Mouse (Mus musculus) kidney, postnatal 14 days (tissue): ENCODE results near the gene Clspn.

Source experiments
- DNase-seq: peaks from one replicate; pipeline ENCODE4 v3.0.0; 2022; ENCODE audit warnings: mixed read lengths

Clspn gene

DNA sequence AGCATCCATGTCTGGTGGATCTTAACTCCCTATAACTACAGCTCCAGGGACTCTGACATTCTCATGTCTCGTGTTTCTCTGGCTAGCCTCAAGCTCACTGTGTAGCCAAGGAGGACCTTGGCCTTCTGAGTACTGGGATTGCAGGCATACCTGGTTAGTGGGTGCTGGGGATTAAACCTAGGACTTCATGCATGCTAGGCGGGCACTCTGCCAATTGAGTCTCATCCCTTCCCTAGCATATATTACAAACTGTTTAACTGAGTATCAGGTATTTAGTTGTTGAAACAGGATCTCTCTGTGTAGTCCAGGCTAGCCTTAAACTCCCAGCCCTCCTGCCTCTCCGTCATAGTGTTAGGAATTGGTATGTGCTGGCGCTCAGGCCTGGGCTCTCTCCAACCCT is 10.5 kb downstream of the Clspn start:
- DNase-seq = peak; percentile 30

DNA sequence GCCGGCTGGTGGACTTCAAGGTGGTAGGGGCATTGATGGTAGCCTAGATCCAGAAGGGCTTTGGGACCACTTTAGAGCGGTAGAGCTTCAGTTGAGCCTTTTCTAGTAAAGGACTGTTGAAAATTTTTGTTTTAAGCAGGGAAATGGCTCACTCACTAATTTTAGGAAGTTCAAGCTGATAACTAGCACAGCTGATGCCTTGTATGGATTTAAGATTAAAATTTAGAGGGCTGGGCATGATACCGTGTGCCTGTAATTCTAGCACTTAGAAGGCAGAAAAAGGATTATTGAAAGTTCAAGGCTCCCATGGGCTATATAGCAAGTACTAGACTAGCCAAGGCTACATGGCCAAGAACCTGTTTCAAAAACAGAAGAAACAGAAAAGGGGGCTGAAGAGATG is 13.0 kb downstream of the Clspn start:
- no peak for DNase-seq

DNA sequence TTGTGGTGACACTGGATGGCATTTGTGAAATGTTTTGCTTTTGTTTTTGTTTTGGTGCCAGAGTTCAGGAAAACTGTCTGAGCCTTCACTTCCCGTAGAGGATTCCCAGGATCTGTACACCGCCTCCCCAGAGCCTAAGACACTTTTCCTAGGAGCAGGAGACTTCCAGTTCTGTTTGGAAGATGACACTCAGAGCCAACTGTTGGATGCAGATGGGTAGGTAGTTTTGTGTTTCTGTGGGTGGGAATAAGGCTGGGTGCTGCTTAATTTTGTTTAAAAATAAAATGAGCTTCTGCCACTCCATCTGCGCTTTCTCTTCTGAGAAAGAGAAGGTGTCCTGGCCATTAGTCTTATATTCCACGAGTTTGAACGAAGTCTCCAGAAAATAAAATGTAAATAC is 19.5 kb downstream of the Clspn start:
- no peak for DNase-seq

DNA sequence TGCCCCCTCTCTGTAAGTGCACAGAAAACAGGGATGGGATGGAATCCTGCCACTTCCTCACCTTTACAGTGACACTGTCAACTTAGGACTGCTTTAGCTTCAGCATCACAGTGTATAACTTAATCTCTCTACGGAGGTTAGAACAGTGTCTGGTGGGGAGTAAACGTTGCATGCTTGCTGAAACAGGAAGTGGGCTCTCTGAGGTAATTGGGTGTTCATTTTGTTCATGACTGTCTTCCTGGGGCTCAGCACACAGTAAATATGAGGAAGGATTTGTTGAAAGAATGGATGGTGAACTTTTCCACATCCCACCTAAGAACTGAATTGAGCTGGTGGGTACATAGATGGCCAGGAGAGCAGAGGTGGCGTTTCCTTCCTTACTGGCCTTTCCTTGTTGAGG is 21.2 kb downstream of the Clspn start:
- no peak for DNase-seq

DNA sequence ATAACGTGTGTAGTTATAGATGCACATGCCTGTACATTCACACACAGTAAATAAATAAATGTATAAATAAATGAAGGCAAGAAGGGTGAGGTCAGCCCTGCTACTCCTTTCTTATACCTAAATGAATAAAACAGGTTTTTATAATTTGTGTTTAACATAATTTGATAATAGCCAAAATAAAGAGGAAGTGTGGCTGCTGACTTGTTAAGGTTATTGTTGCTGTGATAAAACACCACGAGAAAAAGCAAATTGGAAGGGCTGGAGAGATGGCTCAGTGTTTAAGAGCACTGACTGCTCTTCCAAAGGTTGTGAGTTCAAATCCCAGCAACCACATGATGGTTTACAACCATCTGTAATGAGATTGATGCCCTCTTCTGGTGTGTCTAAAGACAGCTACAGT is 22.3 kb downstream of the Clspn start:
- no peak for DNase-seq

DNA sequence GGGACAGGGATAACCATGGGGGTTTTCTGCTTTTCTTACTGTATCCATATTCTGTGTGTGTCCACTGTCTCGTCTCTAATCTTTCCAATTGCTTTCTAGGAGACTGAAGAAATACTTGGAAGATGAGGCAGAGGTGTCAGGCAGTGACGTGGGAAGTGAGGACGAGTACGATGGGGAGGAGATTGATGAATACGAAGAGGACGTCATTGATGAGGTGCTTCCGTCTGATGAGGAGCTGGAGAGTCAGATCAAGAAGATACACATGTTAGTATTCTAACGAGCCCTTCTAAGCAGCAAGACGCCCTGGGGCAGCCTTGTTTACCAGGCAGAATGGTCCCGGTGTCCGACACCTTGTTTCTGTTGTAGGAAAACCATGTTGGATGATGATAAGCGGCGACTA is 29.0 kb downstream of the Clspn start:
- DNase-seq = no peak

DNA sequence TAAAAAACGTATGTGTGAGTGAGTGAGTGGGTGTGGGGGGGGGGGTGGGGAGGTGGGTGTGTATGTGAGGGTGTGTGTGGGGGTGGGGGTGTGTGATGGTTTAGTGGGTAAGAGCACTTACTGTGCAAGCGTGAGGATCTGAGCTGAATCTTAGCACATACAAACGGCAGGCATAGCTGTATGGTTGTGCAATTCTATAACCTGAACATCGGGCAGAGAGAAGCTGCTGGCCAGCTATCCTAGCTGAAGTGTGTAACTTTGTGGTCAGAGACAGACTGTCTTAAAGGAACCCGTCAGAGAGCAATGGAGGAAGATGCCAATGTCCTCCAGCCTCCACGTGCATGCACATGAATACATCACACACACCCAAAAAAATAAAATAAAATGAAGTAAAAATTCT is 35.3 kb downstream of the Clspn start:
- DNase-seq = no peak

DNA sequence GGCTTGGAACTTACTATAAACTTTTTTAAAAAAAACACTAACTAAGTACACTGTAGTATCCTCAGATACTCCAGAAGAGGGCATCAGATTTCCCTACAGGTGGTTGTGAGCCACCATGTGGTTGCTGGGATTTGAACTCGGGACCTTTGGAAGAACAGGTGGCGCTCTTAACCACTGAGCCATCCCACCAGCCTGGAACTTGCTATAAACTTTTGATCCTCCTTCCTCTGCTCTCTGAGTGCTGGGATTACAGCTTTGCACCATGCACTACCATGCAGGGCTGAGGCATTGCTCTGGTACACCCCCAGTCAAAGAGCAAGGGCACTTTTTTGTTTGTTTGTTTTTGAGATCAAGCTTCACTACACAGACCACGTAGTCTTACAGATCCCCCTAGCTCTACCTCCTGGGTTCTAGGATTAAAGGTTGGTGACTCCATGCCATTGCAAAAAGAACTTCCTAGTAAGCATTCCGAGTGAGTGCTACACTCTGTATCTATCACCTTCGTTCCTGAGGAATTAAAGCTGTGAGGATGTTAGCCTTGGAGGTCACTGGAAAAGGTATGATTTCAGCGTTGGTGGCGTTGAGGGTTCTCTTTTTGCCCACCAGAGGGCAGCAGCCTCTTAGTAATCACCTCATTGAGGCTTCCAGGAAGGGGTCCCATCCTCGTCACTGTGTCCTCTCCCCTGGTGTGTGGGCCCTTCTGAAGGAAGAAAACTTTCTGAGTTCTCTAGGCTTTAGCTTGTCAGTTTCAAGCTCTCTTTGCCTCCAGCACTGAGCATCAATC is 43.4 kb downstream of the Clspn start:
- peak; percentile 56 for DNase-seq

DNA sequence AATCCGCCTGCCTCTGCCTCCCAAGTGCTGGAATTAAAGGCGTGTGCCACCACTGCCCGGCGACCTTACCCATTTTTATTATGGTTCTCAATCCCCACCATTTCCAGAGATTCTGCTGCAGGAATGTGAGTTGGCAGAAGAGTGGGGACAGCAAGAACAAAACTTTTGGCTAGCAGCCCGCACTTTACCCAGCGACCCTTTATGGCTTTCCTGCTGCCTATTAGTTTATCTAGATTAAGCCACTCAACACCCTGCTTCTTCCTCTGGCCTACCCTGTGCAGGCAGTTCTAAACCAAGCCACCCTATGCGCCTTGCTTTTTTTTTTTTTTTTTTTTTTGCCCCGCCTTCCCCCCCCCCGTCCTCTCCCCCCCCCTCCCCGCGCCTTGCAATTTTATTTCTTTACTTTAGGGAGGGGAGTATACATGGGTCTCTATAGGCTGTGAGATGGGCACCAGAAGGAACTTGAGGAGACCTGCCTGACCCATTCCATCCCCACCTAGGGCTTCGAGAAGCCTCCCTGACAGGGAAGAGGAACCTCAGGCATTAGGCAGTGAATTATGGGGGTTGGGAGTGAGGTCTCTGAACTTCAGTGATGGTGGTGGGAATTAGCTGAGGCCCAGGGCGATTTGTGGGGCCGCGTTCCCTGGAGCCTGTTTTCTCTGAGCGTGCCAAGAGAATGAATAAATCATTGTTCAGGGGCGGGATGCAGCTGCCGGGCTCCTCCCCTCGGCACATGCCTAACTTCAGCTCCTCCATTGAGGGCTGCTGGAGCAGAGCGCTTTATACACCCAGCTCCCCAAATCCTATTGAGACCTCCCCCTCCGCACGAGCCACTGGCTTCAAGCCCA is 45.1 kb downstream of the Clspn start:
- peak; percentile 68 for DNase-seq

DNA sequence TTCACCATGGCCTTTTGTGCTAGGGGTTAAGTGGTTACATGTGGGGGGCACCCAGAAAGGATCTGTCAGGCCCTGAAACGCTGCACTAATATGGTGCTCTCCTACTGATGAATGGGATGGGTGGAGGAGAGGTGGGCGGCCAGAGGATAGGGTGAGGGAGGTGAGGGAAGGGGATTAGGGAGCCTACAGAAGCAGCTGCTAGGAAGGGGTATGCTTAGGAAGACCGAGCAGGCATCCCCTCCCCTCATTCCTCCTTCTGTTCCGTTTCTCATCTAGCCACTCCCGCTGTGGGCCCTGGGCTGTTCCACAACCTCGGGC is 45.7 kb downstream of the Clspn start:
- no peak for DNase-seq

DNA sequence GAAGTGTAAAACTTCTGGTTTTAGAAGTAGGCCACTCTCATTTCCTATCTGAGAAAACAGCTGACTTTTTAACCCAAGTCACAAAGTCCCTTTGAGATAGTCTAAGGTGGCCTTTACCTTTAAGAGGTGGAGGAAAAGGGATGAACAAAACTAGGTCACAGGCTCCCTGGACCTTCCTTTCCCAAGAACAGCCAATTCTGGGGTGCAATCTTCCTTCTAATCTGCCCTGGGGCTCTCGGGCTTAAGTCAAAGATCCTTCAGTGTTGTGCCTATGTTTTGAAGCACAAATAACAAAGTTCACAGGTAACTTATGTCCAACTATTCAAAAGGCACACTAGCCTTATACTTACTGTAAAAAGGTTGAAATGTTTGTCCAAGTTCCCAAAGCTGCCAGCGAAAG is 47.4 kb downstream of the Clspn start:
- no peak for DNase-seq

DNA sequence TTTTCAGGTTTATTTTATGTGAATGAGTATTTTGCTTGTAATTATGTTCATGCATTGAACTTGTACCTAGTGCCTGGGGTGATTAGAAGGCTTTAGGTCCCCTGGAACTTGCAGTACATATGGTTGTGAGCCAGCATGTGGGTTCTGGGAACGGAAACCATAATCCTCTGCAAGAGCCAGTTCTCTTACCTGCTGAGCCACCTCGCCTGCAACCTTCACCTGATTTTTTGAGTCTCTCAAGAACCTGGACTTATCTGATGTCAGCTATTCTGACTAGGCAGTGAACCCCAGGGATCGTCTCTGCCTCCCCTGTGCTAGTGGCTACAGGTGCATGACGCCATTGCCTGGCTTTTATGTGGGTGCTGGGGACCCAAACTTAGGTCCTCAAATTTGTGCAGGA is 49.0 kb downstream of the Clspn start:
- DNase-seq = no peak

DNA sequence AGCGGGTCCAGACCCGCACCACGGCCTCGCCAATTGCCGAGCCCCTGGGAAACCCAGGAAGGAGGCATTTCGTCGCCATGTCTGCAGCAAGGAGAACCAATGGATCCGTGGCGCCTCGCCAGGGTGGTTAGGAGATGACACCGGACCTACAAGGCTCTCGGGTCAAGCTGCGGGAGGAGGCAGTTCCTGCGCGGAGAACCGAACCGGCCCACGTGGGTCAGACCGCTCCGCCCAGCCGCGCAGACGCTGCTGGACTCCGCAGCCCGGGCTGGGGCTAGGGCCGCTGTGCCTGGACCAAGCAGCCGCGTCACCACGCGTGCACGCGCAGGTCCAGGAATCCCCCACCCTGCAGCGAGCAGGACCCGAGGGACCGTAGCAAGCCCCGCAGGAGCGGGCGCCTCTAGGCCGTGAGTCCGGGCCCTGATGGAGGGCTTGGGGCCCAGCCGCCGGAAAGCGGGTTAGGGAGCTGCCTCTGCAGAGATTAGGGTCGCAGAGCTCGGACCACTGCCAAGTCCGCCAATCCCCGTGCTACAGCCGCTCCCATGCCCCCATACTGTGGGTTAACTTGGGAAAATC is 53.0 kb downstream of the Clspn start, which contains the start of gene 5730409E04Rik:
Gene 5730409E04Rik, plus strand, starts transcription at position 213 of the 576 bp plus-strand sequence.
- peak; percentile 84 for DNase-seq

DNA sequence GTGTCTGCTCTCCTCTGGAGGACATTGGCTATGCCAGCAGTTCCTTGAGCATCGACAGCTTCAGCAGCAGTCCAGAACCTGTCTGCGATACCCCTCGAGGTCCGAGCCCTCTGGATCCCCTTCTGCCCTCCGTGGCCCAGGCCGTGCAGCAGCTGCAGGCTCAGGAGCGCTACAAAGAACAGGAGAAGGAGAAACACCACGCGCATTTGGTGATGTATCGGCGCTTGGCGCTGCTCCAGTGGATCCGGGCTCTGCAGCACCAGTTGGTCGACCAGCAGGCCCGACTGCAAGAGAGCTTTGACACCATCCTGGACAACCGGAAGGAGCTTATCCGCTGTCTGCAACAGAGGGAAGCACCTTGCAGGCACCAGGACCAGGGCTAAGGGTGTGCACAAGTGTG is 55.3 kb downstream of the Clspn start:
- no peak for DNase-seq

DNA sequence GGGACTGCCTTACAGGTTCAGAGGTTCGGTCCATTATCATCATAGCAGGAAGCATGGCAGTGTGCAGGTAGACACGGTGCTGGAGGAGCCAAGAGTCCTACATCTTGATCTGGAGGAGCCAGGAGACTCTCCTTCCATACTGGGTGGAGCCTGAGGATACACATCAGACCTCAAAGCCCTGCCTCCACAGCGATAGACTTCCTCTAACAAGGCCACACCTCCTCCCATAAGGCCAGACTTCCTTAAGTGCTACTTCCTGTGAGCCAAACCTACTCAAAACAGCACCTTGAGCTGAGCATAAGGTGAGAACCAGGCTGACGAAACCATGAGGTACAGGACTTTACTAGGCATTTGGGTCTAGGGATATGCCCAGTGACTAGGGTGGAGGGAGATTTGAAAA is 59.6 kb downstream of the Clspn start:
- DNase-seq = no peak

DNA sequence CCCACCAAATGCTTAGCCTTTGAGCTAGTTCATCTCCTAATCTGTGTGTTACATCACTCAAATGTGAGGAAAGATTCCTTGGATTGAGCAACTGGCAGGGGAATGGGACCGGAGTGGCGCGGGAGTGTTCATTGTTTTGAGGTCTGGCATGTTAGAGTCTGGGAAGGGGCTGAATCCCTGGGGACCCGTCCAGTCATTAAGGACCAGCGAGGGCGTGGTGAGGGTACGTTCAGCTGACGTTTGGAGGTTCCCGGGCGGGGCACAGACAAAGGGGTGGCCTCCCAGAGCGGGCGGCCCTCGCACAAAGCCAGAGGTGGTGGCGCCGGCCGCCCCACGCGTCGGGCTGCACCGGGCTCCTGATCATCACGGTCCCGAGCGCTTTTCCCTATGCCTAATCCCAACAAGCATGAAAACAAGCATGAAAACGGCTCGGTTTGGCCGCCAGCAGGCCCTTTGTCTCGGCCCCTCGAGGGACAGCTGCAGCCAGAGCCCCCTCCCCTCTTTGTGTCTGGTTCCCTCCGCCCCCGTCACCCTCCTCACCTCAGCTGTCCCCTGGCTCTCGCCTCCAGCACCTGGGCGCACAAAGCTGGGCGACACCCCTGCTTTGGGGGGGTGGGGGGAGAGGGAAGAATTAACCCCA is 63.1 kb downstream of the Clspn start:
- DNase-seq = no peak

DNA sequence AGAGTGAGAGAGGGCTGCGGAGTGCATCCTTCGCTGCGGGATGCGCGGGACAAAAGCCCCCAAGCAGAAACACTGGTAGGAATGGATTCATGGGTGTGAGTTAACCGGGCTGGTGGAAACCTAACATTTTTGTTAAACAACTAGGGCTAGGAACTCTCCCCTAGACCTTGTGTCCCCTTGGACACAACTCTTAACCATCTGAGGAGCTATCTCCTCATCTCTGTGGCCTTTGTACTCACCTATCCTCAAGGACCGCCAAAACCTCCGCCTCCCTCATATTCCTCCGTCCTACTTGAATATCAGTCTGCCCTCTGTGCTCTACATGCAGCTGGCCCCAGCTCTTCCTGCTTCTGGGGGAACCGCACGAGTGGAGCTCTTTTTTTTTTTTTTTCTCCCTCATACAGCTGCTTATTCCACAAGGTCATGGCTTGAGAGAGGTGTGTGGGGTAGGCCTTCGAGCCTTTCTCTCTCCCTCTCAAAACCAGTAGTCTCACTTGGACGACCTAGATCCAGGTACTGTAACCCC is 63.7 kb downstream of the Clspn start:
- no peak for DNase-seq

DNA sequence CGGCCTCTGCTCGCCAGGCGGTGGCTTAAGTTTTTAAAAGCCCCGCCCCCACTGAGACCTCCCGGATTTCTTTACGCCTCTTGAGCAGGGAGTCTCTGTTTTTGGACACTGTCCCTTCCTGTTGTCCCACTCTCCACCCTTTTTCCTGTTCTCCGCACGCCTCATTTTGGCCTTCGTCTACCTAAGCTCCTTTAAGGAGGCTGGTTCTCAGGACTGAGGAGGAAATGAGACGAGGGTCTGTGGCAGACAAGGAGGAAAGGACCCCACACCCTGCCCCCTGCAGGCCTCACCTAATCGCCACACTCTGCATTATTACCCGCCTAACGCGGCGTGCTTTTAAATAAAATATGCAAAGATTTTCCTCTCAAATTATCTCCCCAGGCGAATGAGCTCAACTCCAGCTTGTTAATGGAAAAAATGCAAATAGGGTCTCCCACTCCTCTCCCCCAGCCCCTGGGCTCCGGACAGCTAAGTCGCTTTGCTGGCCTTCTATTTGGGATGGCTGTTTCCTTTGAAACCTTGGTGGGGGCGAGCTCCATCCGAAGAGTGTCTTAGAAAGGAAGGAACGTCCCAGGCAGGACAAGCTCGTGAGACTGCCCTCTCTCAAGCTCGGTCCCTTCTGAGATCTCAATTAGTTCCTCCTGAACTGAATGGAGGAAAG is 70.4 kb downstream of the Clspn start:
- peak; percentile 38 for DNase-seq

DNA sequence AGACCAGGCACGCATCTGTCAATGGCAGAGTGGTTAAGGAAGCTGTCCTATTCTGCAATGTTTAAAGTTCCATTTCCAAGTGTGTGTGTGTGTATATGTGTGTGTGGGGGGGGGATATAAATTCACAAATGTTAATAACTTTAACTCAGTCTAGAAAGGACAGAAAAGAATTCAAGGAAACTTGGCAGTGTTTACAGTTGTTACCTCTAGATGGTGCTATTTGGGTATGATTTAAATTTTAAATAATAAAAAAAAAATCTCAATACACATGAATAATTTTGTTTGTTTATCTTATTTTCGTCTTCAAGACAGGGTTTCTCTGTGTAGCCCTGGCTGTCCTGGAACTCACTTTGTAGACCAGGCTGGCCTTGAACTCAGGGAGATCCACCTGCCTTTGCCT is 75.2 kb downstream of the Clspn start:
- no peak for DNase-seq

DNA sequence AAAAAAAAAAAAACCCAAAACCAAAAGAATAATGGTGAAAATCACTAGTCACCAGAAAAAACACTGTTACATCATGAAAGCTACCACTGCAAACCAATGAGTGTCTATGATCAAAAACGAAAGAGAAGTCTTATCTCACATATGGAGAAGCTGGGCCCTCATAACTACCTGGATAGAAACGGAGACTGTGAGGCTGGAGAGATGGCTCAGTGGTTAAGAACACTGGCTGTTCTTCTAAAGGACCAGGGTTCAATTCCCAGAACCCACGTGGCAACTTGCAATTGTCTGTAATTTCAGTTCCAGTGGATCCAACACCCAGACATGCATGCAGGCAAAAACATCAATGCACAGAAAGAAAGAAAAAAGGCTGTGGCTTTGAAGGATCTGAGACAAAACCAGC is 75.9 kb downstream of the Clspn start:
- no peak for DNase-seq

DNA sequence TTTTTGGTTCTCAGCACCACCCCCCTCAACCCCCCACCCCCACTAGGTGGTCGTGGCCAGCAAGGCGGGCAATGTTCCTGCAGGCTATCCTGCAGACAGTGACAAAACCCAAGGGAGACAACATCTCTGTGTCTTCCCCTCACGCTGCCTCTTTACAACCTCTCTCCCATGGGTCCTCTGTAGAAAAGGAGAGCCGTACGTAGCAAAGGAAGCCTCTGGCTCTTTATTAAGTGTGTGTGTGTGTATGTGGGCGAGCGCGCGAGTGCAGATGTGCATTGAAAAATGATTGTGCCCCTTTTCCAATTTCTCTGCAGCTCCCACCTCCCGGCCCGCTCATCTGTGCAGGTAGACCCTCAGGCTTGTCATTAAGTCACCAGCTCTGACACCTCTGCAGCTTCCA is 79.6 kb downstream of the Clspn start:
- DNase-seq = no peak

DNA sequence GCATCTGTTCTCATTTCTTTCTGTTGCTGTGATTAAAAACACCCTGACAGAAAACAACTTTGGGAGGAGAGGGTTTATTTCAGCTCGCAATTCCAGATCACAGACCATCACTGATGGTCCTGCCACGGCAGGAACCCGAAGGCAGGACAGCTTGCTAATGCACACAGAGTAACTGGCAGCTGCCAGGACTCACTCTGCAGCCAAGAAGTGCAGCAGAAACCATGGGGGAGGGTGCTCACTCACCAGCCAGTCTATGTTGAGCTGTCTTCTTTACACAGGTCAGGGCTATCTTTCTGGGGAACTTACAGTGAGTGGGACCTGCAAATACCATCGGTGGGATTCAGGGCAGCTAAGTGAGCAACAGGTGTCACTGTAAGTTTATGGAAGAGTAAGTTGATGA is 80.7 kb downstream of the Clspn start:
- DNase-seq = no peak

DNA sequence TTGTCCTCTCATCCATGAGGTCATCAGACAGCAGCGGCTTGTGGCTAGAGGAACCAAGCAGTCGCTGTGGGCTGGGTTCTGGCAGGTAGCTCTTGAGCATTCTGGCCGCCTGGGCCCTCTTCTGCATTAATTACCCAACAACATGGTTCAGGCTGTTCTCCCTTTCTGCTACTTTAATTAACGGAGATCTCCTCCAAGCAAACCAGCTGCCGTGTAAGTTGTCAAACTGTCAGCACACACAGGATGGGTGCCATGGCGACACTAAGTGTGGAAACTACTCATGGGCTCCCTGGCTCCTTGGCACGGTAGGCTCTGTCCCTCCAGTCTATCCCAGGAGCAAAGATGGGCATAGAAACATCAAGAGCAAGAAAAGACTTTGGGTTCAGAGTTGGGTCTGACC is 82.6 kb downstream of the Clspn start:
- no peak for DNase-seq
